Mouse (Mus musculus) spleen, postnatal 10 days (tissue): ENCODE results near the gene Btbd11.

Experiments used
- DNase-seq, 2 experiments: peaks; one replicate each; pipeline ENCODE4 v3.0.0; 2021 to 2022; ENCODE audit warnings: low spot score in 2 of 2

Btbd11 gene

GRCm38 (mm10) chr10:85590043-85590442 is 203.4 kb downstream of the Btbd11 start:
- no peak for DNase-seq

- DNase-seq, result no peak
These were observed 204.7 kb downstream of the Btbd11 start for GRCm38 (mm10) chr10:85591296-85591695.

GRCm38 (mm10) chr10:85591986-85592385 is 205.4 kb downstream of the Btbd11 start:
- no peak for DNase-seq

- DNase-seq, result no peak
These were observed 209.7 kb downstream of the Btbd11 start for GRCm38 (mm10) chr10:85596301-85596700.

- no peak for DNase-seq
These were observed 211.5 kb downstream of the Btbd11 start for GRCm38 (mm10) chr10:85598093-85598599.

GRCm38 (mm10) chr10:85598603-85599542 is 212.3 kb downstream of the Btbd11 start:
- no peak for DNase-seq

GRCm38 (mm10) chr10:85602546-85602945 is 215.9 kb downstream of the Btbd11 start:
- DNase-seq, result no peak

- no peak for DNase-seq
These were observed 217.9 kb downstream of the Btbd11 start for GRCm38 (mm10) chr10:85604556-85604955.

GRCm38 (mm10) chr10:85608550-85609278 is 222.1 kb downstream of the Btbd11 start:
- DNase-seq, result no peak

GRCm38 (mm10) chr10:85617080-85617479 is 230.5 kb downstream of the Btbd11 start:
- no peak for DNase-seq

- no peak for DNase-seq
These were observed 231.1 kb downstream of the Btbd11 start for GRCm38 (mm10) chr10:85617501-85618417.

- DNase-seq, result no peak
These were observed 234.5 kb downstream of the Btbd11 start for GRCm38 (mm10) chr10:85621067-85621466.

- no peak for DNase-seq
These were observed 238.0 kb downstream of the Btbd11 start for GRCm38 (mm10) chr10:85624504-85625169.

- DNase-seq, result no peak
These were observed 238.6 kb downstream of the Btbd11 start for GRCm38 (mm10) chr10:85625170-85625686.

- DNase-seq, result no peak
These were observed 245.4 kb downstream of the Btbd11 start for GRCm38 (mm10) chr10:85632030-85632429.

GRCm38 (mm10) chr10:85633577-85633976 is 247.0 kb downstream of the Btbd11 start:
- no peak for DNase-seq

- no peak for DNase-seq
These were observed 251.0 kb downstream of the Btbd11 start for GRCm38 (mm10) chr10:85637580-85637979.

- no peak for DNase-seq
These were observed 251.5 kb downstream of the Btbd11 start for GRCm38 (mm10) chr10:85638141-85638540.

- no peak for DNase-seq
These were observed 253.0 kb downstream of the Btbd11 start for GRCm38 (mm10) chr10:85639581-85639980.

GRCm38 (mm10) chr10:85640408-85640807 is 253.8 kb downstream of the Btbd11 start:
- DNase-seq, result no peak

GRCm38 (mm10) chr10:85645346-85645745 is 258.7 kb downstream of the Btbd11 start:
- DNase-seq, result no peak
